Mouse (Mus musculus): ENCODE measurements around the gene Wls.

The Wls gene

DNA sequence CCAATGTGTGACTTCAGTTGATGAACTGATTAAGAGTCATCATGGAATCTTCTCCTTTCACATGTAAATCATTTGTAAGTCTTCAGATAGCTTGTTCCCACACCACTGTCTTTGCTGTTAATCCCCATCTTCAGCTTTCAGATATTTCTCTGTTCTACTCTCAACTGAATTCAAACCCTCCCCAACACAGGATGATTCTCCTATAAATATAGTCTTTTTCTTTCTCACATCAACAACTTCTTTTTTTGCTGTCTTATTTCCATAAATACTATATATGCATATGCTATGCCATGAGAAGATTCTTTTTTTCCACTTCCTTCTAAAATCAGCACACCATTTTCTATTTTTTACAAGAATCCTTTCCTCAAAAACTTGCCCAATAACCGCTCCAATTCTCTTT is 67.9 kb downstream of the Wls start:
- in situ Hi-C loops (cut with MboI; ENCODE audit: low sequenced_read_pairs) = no loop called here

DNA sequence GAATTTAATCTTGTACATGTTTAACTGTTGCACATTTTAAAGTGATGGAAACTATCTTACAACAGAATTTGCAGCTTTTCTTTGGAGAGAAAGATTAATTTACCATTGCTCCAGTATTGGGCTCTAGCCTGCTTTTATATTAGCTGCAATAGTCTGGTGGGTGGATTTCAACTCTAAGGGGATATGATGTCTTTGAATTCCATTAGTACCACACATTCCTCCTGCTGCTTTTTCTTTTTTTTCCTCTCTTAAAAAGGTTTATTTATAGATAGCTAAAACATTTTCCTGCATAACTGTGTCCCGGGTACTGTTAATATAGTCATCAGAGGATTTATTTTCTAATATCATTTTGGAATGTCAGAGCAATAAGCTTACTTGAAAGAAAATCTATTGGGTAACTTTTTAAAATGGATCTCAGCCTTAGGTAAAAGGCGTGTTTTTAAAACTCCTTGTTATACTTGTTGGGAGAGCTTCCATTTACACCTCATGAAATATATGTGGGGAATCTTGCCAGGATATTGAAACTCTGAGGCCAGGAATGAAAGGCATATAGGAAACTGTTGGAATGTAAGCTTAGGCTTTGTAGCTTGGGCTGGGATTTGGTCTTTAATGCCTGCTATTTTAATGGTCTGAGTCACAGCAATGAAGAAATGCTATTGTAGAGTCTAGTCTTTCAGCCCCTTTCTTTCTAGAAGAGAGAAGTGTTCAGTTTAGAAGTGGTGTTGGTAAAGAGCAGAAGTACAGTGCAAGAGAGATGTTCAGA is 78.0 kb downstream of the Wls start:
- in situ Hi-C loops (cut with MboI; ENCODE audit: low sequenced_read_pairs) = no loop called here

Data from CH12F3 (cell line).